Mouse (Mus musculus) c-Kit-positive CD71-positive TER-119-negative erythroid progenitor cells, embryonic 14.5 days (primary cell): ENCODE measurements at regions not wholly inside any gene's neighbourhood (a gene's known extent, or its start where the extent isn't known, plus 50 kb on each side); places are given as distances from the start of the nearest gene placed in this dataset.

ENCODE experiments used
- DNase-seq: peaks from one replicate; pipeline ENCODE4 v3.0.0-alpha.2; 2013; ENCODE audit warnings: low read depth

DNA sequence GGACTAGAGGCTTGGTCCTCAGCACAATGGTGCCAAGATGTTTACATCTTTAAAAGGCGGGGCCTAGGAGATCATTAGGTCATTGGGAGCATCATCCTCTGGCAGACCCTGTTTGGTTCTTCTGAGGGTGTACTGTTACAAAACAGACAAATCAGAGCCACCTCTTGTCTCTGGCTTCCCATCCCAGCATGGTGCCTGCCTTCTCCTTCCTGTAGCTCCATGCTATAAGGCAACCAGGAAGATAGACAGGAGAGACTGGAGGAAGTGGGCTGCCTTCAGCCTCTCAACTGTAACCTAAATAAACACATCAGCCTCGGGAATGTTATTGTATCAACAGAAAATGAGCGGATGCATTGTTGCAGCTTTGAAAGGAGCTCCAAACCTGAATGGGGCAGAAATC lies 529.8 kb upstream of the Gm765 start:
- DNase-seq = no peak

DNA sequence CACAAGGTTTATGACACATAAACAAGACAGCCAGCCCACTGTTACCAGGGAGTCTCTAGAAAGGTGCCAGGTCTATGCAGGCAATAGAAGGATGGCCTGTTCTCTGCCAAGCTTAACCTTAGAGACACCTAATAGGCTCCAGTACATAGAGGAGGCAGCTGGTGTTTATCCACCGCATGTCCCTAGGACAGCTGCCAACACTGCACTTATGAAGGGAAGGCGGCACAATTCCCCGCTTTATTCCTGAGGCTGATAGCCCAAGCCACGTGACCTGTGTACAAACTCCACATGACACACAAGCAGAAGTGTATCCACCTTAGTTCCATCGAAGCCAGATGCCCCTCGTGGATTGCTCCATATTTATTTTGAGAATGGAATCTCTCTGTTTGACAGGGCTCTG lies 527.2 kb upstream of the Gm765 start:
- no peak for DNase-seq

DNA sequence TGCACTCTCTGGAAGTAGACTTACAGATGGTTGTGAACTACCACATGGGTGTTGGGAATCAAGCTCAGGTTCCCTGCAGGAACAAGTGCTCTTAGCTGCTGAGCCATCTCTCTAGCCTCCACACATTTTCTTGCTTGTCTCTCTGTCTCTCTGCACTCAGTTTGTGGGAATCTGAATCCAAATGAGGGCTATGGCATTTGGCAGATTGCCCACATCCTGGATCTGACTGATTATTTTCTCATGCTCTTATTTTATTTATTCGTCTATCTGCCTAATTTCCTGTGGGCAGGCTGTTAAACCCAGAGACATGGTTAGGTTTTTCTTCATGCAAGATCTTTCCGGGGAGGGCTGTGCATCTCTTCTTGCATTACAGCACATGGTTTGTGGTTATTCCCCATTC lies 521.8 kb upstream of the Gm765 start:
- no peak for DNase-seq

DNA sequence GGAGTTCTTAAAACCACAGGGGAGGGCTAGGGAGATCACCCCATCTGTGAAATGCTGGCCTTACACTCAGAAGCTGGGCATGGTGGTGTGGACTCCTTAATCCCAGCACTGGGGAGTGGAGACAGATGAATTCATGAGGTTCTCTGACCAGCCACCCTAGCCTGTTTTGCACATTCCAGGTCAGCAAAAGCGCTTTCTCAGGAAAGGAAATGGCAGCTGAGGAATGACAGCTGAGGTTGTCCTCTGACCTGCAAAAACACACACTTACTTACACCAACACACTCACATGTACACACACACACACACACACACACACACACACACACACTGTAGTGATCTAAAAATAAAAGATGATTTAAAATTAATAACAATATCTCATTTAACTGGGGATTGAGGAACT lies 513.4 kb upstream of the Gm765 start:
- DNase-seq = no peak

DNA sequence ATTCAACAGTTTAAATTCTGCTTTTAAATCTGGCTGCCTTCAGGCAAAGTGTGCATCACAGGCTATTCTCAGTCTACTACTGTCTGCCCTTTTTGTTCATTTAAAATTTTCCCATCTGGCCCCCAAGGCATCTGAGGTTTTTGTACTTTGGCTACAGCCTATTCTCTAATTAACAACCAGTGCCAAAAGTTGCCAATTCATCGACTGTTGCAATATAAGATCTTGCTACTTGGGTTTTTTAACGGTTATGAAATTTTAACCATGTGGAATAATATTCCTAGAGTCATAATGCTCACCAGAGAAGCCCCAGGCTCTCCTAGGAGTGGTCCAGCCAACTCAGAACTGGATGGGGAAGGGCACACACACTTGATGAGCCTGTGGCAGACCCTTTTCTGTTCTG lies 508.4 kb upstream of the Gm765 start:
- DNase-seq = no peak

DNA sequence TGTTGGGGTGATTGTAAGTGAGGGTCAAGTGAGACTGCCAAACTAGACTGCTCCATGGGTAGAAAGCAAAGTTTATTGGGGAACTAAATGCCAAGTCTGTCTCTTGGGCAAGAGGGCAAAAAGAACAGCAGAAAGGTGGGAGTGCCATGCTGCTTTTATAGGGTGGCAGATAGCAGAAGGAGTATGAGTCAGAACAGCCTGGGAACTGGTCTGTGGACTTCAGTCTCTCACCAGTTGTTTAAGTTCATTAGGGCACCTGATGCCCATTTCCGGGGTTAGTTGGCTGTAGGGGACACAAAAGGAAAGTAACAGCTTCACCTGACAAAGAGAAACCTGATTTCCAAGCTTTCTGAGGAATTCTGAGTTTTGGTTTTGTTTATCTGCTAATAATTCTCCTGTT lies 506.3 kb upstream of the Gm765 start:
- DNase-seq = no peak

DNA sequence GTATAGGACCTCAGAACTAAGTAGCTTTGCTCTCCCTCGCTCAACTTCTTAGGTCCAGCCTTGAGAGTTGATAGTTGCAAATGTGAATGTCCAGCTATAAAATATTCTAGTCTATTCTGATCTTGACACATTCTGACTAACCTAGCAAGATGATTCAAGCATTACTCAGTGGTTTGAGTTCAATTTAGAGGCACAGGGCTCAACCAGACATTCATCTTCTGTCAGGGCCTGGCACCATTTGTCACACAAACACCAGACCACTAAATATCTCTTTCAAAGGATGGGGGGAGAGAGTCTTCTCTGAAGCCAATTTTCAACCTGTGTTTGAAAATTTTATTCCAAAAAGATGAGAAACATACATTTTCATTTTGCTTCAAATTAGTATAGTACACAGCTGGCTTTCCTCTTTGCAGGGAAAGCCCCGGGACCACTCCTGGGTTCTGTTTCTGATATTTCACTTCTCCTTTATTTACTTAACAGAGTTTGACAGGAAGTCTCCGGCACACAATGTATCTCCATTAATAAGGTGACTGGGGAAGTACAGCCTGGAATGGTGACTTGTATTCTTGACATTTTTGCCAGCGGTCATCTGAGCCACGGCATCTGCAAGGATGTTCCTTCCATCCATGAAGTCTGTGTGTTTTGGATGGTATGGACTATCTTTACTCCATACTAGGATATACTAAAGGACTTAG lies 503.6 kb upstream of the Gm765 start:
- DNase-seq = no peak

DNA sequence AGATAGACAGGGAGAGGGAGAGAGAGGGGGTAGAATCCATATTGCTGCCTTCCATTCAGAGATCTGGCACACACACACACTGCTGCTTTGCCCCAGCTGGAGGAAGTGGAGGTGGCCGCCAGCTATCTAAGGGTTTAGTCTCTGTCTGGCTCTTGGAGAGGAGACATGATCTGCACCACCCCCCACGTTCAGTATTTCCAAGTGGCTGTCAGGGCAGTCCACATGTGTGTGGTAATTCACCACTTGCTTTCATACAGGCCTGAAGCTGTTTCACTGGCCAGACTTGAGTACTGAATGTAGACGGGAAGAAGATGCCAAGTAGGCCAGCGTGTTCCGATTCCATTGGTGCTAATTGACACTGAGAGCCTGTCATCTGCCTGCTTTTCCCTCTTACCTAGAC lies 501.0 kb upstream of the Gm765 start:
- DNase-seq = no peak

DNA sequence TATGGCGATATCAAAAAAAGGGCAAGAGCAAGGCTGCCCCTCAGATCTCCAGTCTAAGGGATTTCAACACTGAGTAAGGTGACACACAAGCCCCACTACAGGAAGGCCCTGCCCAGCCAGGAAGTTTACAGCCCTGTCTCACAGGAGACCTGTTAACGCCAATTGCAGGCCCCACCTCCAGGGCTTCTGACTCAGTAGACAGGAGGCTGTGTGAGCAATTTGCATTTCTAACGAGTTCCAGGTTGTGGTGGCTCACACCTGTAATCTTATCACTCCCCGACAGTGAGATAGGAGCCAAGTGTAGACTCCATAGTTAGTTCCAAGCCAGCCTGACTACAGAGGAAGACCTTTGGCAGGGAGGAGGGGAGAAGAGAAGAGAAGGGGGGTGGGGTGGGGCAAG lies 500.4 kb upstream of the Gm765 start:
- DNase-seq = no peak

DNA sequence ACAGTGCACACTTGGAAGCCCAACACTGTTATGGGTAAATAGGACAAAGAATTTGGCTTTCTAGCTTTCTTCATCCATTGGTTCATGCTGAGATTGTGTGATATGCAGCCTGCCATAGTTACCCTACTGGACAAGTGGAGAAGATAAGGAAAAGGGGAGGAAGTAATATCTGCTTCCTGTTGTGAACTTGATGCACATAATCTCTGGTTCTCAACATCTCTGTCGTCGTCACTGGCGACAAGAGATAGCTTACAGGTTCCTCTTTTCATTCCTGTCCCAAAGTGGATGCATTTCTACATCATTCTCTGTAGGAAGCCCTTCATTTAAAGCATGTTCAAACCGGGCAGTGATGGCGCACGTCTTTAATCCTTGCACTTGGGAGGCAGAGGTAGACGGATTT lies 491.4 kb upstream of the Gm765 start:
- DNase-seq = no peak

DNA sequence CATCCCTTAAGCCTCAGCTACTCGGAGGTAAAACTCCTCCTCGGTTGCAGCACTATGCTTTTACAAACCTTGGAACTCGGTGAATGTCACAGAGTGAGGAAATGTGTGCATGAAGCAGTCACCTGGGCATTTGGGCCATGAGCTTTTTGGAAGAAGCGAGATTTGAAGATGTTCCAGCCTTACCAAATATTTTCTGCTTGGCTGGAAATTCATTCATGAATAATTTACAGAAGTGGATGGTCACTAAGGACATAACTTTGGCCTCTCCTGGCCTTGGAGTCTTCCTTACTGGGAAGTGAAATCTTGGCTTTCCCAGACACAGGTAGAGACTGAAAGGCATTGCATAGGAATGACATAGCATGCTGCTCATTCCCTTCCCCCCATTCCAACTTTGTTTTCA lies 487.6 kb upstream of the Gm765 start:
- no peak for DNase-seq

DNA sequence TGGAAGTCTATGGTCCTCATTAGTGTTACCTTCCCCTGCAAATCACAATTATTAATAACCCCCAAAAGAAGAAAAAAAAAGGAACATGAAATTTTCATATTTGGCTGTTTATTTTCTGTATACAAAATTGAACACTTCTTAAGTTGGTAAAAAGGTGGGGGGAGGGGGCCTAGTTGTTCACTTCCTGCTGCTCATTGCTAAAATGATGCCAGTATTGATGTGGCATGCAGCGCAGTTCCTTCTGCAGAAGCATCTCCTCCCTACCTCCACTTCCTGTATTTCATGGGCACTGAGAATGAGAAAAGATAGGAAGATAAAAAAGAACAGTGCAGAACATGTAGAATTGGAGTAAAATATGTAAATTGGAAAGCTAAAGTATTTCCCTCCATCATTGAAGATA lies 465.5 kb upstream of the Gm765 start:
- DNase-seq = no peak

DNA sequence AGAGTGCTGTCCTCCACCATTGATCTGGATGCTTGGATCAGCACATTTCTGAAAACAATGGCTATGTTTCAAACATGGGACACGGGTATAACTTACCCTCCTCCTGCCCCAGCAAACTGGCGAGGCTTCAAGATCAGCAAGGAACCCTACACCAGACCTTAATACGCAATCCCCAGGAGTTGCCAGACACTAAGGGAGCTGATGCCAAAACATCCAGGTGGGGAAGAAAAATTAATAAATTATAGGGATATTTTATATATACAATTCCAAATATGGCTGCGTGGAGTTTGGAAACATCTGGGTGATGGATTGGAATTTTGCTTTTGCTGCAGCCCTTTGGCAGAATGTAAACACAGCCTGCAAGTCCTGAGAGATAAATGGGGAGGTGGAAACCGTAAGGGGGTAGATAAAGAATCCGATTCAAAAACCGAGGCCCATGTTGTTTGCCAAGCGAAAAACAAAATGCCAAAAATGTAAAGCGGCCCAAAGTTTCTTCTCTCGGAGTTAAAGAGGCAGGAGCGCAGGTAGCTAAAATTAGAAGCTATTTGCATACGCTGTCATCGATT lies 460.9 kb upstream of the Gm765 start:
- DNase-seq = no peak

DNA sequence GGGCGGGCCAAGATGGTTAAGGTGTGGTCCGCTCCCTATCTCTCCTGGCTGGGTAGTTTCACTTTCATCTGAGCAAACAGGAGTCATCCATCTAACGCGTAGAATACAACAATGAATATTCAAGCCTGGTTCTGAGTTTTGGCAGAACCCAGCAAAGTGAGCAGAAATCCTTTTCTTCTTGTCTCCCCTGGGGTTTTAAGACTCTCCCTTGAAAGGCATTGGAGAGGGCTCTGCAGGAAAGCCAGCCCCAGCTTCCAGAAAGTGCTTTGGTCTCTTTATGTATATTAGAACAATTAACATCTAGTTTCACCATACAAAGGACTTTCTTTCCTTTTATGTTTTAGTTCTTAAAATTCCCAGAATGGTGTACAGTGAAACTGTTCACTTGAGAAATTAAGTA lies 458.5 kb upstream of the Gm765 start:
- DNase-seq = no peak

DNA sequence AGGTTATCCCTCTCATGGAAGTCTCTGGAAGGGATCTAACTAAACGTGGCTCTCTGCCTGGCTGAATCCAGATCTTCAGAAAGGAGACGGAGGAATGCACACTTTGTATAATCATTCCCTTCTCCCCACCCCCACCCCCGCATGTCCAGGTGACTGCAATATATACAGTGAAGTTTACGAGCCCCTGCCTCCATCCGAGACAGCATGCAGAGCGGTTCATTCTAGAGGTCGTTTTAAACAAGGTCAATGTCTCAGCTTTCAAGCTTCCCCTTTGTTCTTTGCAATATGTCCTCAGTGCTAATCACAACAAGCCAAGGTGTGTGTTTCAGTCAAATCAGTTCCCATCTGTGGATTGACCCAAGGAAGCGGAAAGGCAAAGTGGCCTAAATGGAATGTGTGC lies 457.5 kb upstream of the Gm765 start:
- no peak for DNase-seq

DNA sequence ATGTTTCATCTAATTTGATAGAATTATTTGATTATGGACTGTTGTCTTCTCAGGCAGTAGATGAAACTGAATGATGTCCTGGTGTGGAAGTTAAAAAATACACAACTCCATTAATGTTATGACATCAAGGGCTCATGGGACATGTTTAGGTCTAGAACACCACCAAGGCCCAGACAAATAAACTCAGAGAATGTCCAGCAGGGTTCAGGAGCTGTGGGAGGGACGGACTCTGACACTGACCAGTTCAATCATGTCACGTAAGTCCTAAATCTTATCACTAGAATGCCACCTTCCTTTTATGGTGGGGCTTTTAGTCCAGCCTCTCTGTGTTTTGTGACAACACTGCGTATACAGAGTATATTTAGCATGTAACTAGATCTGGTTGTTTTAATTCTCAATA lies 455.2 kb upstream of the Gm765 start:
- no peak for DNase-seq

DNA sequence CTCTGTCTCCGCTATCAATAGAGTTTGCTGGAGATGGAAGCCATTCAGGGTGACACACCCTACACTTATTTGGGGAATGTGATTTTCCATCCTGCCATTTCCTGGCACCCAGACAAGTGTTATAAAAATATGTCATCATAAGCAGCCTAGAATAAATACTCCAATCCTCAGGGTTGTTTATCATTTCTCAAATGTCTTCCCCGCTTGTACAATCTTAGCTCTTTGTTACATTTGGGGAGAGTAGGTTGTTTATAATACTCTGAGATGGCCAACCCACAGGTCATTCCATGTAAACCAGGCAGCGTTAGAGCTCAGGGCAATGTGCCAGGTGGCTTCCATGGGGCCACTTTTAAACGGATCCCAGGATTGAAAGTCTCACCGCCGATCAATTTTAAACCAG lies 454.8 kb upstream of the Gm765 start:
- DNase-seq = no peak

DNA sequence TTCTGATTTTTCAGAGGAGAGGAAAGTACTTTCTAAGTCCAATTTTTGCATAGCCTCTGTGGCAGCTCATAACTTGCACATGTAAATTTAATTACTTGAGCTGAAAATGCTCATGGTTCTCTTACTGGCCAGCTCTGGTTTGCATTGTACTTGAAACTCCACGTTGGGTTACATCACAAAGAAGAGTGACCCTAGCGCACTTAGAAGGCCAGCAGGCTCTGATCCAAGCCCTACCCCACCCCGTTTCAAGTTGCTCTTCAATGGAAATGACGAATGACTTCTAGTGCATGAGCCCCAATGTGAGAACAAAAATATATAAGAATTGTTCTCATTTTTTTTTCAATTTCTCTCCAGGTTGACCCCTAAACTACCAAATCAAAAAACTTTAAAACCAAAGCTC lies 454.1 kb upstream of the Gm765 start:
- DNase-seq = no peak

DNA sequence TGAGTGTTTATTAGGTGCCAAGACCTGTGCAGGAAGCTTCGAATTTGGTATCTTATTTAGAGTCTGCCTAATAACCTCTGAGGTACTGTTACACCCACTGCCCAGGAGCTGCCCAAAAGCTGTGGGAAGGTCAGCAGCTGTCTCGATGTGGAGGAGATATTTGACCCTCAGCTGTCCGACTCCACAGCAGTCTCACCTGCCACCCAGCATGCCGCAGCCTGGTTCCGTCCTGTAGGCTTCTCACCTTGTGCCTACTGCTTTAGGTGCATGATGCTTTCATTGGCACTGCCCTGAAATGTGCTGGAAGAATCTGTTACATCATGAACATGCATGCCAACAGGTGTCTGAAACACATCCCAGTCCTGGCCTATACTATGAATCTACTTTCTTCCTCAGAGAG lies 444.9 kb upstream of the Gm765 start:
- no peak for DNase-seq

DNA sequence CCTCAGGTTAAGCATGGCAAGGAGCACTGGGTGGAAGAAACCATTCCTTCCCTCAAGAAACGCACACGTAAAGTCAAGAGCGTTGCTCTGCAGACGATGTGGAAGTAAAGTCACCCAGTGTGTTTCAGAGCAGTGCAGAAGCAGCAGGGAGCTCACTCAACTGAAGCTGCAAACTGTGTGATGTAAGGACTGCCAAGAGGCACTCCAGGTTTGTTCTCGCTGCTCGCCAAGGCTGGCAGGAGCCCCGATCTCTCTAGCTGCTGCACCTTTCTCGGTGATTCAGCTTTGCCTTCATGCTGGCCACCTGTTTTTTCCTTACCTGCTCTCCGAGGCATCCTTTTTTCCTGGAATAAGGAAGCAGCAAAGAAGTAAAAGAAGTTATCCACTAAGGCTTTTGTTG lies 439.5 kb upstream of the Gm765 start:
- DNase-seq = no peak

DNA sequence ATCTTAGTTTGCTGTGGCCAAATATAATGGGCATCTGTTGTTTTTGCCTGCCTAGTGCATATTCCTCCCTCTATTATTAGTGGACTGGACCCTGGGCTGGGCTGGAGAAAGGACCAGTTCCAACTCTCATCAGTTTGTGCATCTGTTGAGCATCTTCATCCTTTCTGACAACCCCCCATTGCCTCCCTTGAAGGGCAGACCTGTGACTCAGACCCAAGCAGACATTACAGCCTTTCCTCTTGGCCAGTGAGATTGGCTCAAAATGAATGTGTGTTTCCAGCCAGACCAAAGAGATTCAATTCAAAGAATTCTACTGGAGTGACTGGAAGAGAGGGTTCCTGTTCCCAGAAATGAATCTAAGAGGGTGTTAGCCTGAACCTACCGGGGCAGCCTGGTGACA lies 433.2 kb upstream of the Gm765 start:
- DNase-seq = no peak

DNA sequence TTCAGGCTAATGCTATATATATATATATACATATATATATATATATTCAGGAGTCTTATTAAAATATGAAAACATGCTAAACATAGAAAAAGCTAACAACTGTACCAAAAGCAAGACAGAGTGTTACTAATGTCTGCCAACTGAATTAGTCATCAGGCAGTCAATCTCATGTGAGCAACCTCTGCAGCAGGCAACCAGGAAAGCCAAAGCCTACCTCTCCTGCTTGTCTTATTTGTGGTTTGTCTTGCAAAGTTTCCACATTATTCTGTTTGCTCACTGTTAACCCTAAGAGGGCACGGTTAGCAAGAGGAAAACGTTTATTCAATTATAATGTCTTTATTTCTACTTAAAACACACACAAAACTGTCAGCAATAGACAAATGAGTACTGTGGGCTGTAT lies 427.4 kb upstream of the Gm765 start:
- no peak for DNase-seq

DNA sequence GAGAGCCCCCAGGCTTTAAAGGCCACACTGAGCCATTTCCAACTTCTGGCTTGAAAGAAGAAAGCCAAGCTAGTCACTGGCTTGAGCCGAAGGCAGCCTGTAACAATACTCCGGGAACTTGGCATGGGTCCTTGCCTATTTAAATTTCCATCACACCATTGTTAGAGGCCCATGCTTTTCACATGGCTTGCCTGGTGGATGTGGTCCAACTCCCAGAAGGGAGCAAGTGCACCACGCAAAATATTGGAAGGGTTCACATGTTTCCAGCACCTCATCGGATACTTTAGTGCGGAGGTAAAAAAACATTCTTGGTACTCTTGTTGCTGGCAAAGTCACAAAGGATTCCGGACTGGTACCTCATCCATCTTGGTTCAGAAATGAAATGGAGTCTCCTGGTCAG lies 426.8 kb upstream of the Gm765 start:
- DNase-seq = no peak

DNA sequence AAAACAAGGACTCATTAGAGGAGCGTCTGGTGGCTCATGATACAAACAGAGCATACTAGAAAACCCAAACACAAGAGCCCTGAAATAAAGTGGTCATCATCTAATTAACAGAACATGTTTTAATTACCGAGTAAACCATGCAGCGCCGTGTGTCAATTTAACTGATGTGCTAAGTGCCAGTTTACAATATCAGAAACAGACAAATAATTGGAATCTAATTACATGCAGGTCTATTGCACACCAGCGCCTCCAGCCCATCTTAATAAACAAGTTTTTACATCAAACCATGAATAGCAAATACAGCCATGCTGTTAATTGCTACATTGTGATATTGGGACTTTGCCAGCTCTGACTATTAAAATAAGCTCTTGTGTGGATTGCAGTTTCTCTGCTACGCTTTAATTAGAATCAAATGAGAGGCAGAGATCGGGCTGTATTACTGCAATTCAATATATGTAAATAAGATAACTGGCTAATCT lies 425.3 kb upstream of the Gm765 start:
- no peak for DNase-seq
